Mouse (Mus musculus) spleen, adult 2 months (tissue): Measurements from ENCODE around the gene Numa1.

Source experiments
- CTCF ChIP-seq: fragments of 200-500 bp; IDR thresholded peaks from 2 replicates; pipeline ENCODE4 v1.5.1; 2011; ENCODE audit warnings: mild to moderate bottlenecking, inconsistent platforms; ENCODE audit not compliant: insufficient read depth, insufficient read length, insufficient replicate concordance; ENCODE audit errors: extremely low read depth
- POLR2A ChIP-seq: fragments of 200-500 bp; IDR thresholded peaks from 2 replicates; pipeline ENCODE4 v1.6.1; 2011; ENCODE audit warnings: low read depth, low read length, inconsistent platforms

GRCm38 (mm10) chr7:101954163-101954562 is 20.3 kb downstream of the Numa1 start:
- no peak for TF ChIP-seq CTCF
- no peak for TF ChIP-seq POLR2A
